Mouse (Mus musculus): ENCODE measurements around the gene Fbxo3. TPM values are rescaled to one million over a fixed set of nuclear protein-coding genes. Genes with fewer than 3 reads are reported as not detected.
"Not testable (repeated sequence)": the region's sequence is repeated elsewhere in the genome, so short reads cannot be mapped to it uniquely, and the experiment has no call there.

Fbxo3 gene
- polyA plus RNA-seq, 1 experiment from 2014 or later = 56.6 TPM

GRCm38 (mm10) chr2:104099231-104099585 lies 71.7 kb downstream of the Fbxo3 start:
- Histone ChIP-seq H3K4me1 (peaks cover 13% of the 10 kb centered on the region), H3K4me3 (no peak overlapping the region), H3K4me2 (replicated peaks) (no peak overlapping the region), H3K9ac (no peak overlapping the region), H3K9me3 (no peaks in the 10 kb centered on the region), H3K36me3 (no peaks in the 10 kb centered on the region), H3K27ac (no peak overlapping the region), H3K27me3 (no peaks in the 10 kb centered on the region)
- no peak for ATAC-seq (ENCODE audit: low FRiP score, low read depth)
- 94% methylated on average over 2 of the region's 2 CpGs for WGBS

GRCm38 (mm10) chr2:104099946-104100345 lies 72.4 kb downstream of the Fbxo3 start:
- H3K4me2 ChIP-seq (replicated peaks) = no peak overlapping the region
- H3K36me3 ChIP-seq = no peaks in the 10 kb centered on the region
- H3K4me1 ChIP-seq = peaks cover 13% of the 10 kb centered on the region
- H3K9ac ChIP-seq = no peak overlapping the region
- H3K9me3 ChIP-seq = no peaks in the 10 kb centered on the region
- no peaks in the 10 kb centered on the region for H3K27me3 ChIP-seq
- no peak for ATAC-seq (ENCODE audit: low FRiP score, low read depth)
- H3K27ac ChIP-seq = no peak overlapping the region
- 53% methylated on average over 1 of the region's 1 CpGs for WGBS
- H3K4me3 ChIP-seq = no peak overlapping the region

- Histone ChIP-seq H3K27ac (no peak overlapping the region), H3K4me3 (no peak overlapping the region), H3K9me3 (no peaks in the 10 kb centered on the region), H3K4me2 (replicated peaks) (no peak overlapping the region), H3K9ac (no peak overlapping the region), H3K4me1 (0 out of 2 replicates have a peak, but pooled peaks cover 2% of the 10 kb centered on the region), H3K27me3 (no peaks in the 10 kb centered on the region), H3K36me3 (no peaks in the 10 kb centered on the region)
- ATAC-seq (ENCODE audit: low FRiP score, low read depth) = no peak
- 81% methylated on average over 6 of the region's 6 CpGs for WGBS
Measured at GRCm38 (mm10) chr2:104104800-104105199, 77.3 kb downstream of the Fbxo3 start.

DNA sequence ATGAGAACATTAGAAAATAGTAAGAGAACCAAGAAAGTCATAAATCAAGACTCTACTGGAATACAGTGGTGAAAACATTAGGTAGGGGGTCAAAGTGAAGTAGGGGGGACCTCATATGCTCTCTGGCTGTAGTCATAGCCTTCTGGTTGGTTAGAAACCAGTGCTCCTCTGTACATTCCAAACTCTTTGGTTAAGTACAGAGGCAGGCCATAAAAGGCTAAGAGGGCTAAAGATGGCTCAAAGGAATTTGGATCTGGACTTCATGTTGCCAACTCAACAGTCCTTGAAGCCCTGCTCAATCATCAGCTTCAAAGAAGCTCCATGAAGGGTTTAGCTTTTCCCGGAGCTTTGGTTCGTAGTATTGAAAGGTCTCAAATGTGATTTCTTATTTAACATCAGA lies 81.5 kb downstream of the Fbxo3 start:
- not testable (repeated sequence) for ATAC-seq (ENCODE audit: low FRiP score, low read depth); H3K27ac ChIP-seq; H3K4me3 ChIP-seq; H3K9me3 ChIP-seq; H3K4me1 ChIP-seq; H3K4me2 ChIP-seq (replicated peaks); H3K27me3 ChIP-seq; H3K36me3 ChIP-seq; H3K9ac ChIP-seq
- WGBS = 59% methylated on average over 2 of the region's 2 CpGs

DNA sequence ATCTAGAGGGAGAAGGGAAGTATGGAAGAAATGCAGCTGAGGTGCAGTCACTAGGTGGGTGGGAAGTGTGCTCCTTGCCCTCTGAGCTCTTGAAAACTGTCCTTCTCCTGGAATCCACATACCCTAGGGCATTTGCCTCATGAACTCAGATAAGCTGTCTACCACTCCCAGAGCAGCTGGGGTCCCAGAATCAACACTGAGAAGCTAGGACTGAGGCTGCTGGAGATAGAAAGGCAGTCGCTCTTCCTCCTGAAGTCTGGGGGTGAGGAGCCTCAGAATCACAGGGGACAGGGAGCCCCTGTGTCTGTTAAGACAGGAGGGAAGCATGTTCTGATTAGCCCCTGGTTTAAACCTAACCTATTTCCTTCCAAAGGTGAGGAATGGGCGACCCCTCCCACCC lies 82.0 kb downstream of the Fbxo3 start:
- H3K4me1 ChIP-seq = no peaks in the 10 kb centered on the region
- no peaks in the 10 kb centered on the region for H3K9me3 ChIP-seq
- no peak overlapping the region for H3K27ac ChIP-seq
- H3K4me3 ChIP-seq = no peak overlapping the region
- H3K9ac ChIP-seq = no peak overlapping the region
- H3K36me3 ChIP-seq = no peaks in the 10 kb centered on the region
- WGBS = 62% methylated on average over 2 of the region's 2 CpGs
- no peak overlapping the region for H3K4me2 ChIP-seq (replicated peaks)
- ATAC-seq (ENCODE audit: low FRiP score, low read depth) = no peak
- no peaks in the 10 kb centered on the region for H3K27me3 ChIP-seq

GRCm38 (mm10) chr2:104110031-104110430 lies 82.5 kb downstream of the Fbxo3 start:
- H3K4me2 ChIP-seq (replicated peaks) = no peak overlapping the region
- H3K36me3 ChIP-seq = no peaks in the 10 kb centered on the region
- 74% methylated on average over 4 of the region's 4 CpGs for WGBS
- H3K4me1 ChIP-seq = no peaks in the 10 kb centered on the region
- H3K27ac ChIP-seq = no peak overlapping the region
- no peak overlapping the region for H3K9ac ChIP-seq
- H3K27me3 ChIP-seq = no peaks in the 10 kb centered on the region
- no peak overlapping the region for H3K4me3 ChIP-seq
- ATAC-seq (ENCODE audit: low FRiP score, low read depth) = no peak
- no peaks in the 10 kb centered on the region for H3K9me3 ChIP-seq

DNA sequence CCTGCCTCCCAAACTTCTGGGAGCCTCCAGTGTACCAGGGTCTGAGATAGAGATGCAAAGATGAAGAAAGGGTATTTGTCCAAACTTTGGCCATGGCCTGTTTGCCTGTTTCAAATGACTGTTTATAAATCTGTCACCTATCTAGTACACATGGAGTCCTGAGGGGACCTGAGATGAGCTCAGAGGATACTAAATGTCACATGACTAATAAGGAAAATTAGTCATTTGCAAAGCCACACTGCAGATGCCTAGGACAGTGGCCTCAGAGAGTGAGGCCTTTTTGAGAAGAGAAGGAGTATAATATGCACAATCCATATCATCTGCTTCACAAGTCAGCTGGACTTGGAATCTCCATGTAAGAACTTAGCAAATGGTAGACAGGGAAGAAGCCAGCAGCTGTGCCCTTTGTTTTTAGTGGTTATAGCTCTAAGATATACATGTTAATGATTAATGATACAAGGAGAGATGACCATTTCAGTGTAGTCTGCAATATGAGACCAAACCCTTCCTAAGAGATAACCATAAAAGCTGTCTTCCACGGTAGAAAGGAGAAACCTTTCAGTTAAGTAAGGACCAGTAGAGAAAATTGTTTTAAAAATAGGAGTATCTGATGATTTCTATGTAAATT lies 83.8 kb downstream of the Fbxo3 start:
- not testable (repeated sequence) for H3K4me3 ChIP-seq; ATAC-seq (ENCODE audit: low FRiP score, low read depth); H3K9ac ChIP-seq; H3K36me3 ChIP-seq; H3K27ac ChIP-seq; H3K27me3 ChIP-seq; H3K4me2 ChIP-seq (replicated peaks); H3K4me1 ChIP-seq; H3K9me3 ChIP-seq
- no CpG with 5 or more reads among the region's 1 CpGs for WGBS

Other genes with a start within 250 kb of the Fbxo3 start
- 319 and 339 TPM in 2 replicates for gene Caprin1, start 230.1 kb upstream of the Fbxo3 start, polyA plus RNA-seq (2015; fragmentation: Nextera tagmentation; extraction: Ambion mirVana)
- 14.0 and 14.5 TPM in 2 replicates for gene Lmo2, start 69.7 kb upstream of the Fbxo3 start, polyA plus RNA-seq (2015; fragmentation: Nextera tagmentation; extraction: Ambion mirVana)
- gene 4931422A03Rik, start 640 bp downstream of the Fbxo3 start, polyA plus RNA-seq (2015; fragmentation: Nextera tagmentation; extraction: Ambion mirVana) = 2.3 and 2.9 TPM in 2 replicates
- gene Gm10912, start 38.1 kb downstream of the Fbxo3 start, polyA plus RNA-seq (2015; fragmentation: Nextera tagmentation; extraction: Ambion mirVana) = 0.14 TPM in 1 of 2 replicates, not detected in the other
- gene Gm10799, start 40.8 kb downstream of the Fbxo3 start, polyA plus RNA-seq (2015; fragmentation: Nextera tagmentation; extraction: Ambion mirVana) = not detected in 2 replicates
- gene Cd59b, start 42.1 kb downstream of the Fbxo3 start, polyA plus RNA-seq (2015; fragmentation: Nextera tagmentation; extraction: Ambion mirVana) = 3.7 and 5.8 TPM in 2 replicates
- 19.2 and 19.8 TPM in 2 replicates for gene Cd59a, start 68.1 kb downstream of the Fbxo3 start, polyA plus RNA-seq (2015; fragmentation: Nextera tagmentation; extraction: Ambion mirVana)
- gene A930018P22Rik, start 95.0 kb downstream of the Fbxo3 start, polyA plus RNA-seq (2015; fragmentation: Nextera tagmentation; extraction: Ambion mirVana) = not detected in 2 replicates